Mouse (Mus musculus) kidney, postnatal 0 days (tissue): Measurements from ENCODE around the gene Hist2h3c2. TPM values are rescaled to one million over a fixed set of nuclear protein-coding genes. Genes with fewer than 3 reads are reported as not detected.

ENCODE experiments used
- ATAC-seq: fragments of 200-750 bp; cut with Nextera tagmentation; replicated peaks from 2 replicates; pipeline ENCODE4 v1.8.0; 2017; ENCODE audit warnings: low read depth, moderate number of reproducible peaks, moderate TSS enrichment, moderate library complexity; ENCODE audit not compliant: low FRiP score
- DNase-seq: peaks from one replicate; pipeline ENCODE4 v3.0.0-alpha.2; 2016; ENCODE audit warnings: low spot score
- H3K27ac ChIP-seq: fragments of 300-500 bp; sonication (generic); 2 replicates; pipeline ENCODE4 v1.5.1; 2014; ENCODE audit warnings: mild to moderate bottlenecking
- H3K27me3 ChIP-seq: fragments of 300-500 bp; sonication (generic); 2 replicates; pipeline ENCODE4 v1.6.1; 2014; ENCODE audit warnings: low read length, mixed read lengths; ENCODE audit not compliant: insufficient read depth
- H3K36me3 ChIP-seq: fragments of 300-500 bp; sonication (generic); 2 replicates; pipeline ENCODE4 v1.6.1; 2014; ENCODE audit warnings: low read length, mixed read lengths; ENCODE audit not compliant: insufficient read depth
- H3K4me1 ChIP-seq: fragments of 300-500 bp; sonication (generic); replicated peaks from 2 replicates; pipeline ENCODE4 v1.6.1; 2014; ENCODE audit warnings: antibody characterized with exemption, low read length, mixed read lengths; ENCODE audit not compliant: insufficient read depth
- H3K4me2 ChIP-seq: fragments of 300-500 bp; sonication (generic); 2 replicates; pipeline ENCODE4 v1.6.1; 2014; ENCODE audit warnings: mild to moderate bottlenecking, low read length, moderate library complexity, mixed read lengths
- H3K4me3 ChIP-seq: fragments of 300-500 bp; sonication (generic); replicated peaks from 2 replicates; pipeline ENCODE4 v1.5.1; 2014; ENCODE audit warnings: low read depth, low read length
- H3K9ac ChIP-seq: fragments of 300-500 bp; sonication (generic); 2 replicates; pipeline ENCODE4 v1.6.1; 2014; ENCODE audit warnings: low read depth, low read length
- H3K9me3 ChIP-seq: fragments of 300-500 bp; sonication (generic); replicated peaks from 2 replicates; pipeline ENCODE4 v1.6.1; 2016; ENCODE audit warnings: low read length, inconsistent platforms, mixed read lengths
- CTCF ChIP-seq: IDR thresholded peaks from 2 replicates; pipeline ENCODE4 v1.5.1; 2016; ENCODE audit warnings: antibody characterized with exemption, low read depth, mild to moderate bottlenecking, moderate library complexity
- WGBS: fragments of 180-500 bp; shearing (Covaris S2); extraction: QIAGEN DNeasy Blood & Tissue Kit; methylation state at CpG from one replicate; pipeline ENCODE4 v1.1.7; 2014; 5-methylcytosine and 5-hydroxymethylcytosine counted together
- polyA plus RNA-seq: library from polyadenylated mRNA; unstranded; fragments of >200 nt; fragmentation: Nextera tagmentation; extraction: Ambion mirVana; gene quantifications from 2 replicates; pipeline ENCODE4 v1.2.1, GENCODE M21; 2015

Hist2h3c2 gene
- polyA plus RNA-seq, 1 experiment from 2014 or later, result 2.1 TPM

DNA sequence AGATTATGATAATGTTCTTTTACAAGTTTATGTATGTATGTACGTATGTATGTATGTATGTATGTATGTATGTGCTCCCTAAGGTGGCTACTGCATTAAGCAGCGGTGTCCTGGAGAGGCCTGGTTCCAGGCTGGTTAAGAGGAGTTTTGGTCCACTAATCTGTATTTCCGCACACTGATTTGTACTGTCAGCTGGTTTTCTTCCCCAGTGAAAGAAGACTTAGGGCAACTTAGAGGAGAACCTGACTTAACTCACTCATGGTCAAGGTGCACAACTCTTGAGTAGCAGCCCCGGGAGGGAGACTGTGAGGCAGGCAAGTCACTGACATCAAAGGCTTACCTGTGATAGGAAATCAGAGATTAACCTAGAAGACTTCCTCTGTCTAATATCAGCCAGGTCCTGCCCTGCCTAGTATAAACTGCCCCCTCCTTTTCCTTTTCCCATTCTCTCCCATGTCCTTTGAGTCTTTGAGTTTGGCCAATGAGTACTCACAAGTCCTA, 2.0 kb downstream of the Hist2h3c2 start:
- H3K9me3 ChIP-seq, result no peaks in the 10 kb centered on the region
- H3K4me3 ChIP-seq, result peak overlapping the region; percentile 31
- H3K27me3 ChIP-seq, result no peaks in the 10 kb centered on the region
- H3K4me2 ChIP-seq, result peak overlapping the region; percentile 49
- no peaks in the 10 kb centered on the region for H3K36me3 ChIP-seq
- WGBS, result 69% methylated on average over 4 of the region's 4 CpGs
- no peak for TF ChIP-seq CTCF
- DNase-seq (no peak), ATAC-seq (no peak)
- 0 out of 2 replicates have a peak overlapping the region, but pooled peaks have one; percentile 10 for H3K27ac ChIP-seq
- H3K9ac ChIP-seq, result peak overlapping the region; percentile 58; the same call in 1 of the 2 replicates
- H3K4me1 ChIP-seq, result peaks cover 7% of the 10 kb centered on the region

DNA sequence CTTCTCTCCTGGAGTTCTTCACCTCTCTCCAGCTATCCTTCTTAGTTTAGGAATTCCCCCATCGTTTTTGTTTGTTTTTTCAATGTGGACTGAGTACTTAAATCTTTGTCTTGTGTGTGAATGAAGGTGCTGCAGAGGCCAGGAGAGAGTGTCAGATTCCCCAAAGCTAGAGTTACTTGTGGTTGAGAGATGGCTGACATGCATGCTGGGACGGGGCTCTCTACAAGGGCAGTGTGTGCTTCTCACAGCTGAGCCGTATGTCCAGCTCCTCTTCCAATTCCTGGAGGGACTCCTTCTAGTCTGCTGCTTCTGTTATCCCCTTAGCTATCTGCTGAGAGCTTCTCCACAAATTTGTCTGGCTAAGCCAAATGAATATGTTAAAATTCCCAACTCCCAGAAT, 3.1 kb downstream of the Hist2h3c2 start:
- Histone ChIP-seq H3K27ac (no peak overlapping the region), H3K9me3 (no peaks in the 10 kb centered on the region), H3K4me3 (no peak overlapping the region), H3K4me1 (peaks cover 7% of the 10 kb centered on the region), H3K4me2 (no peak overlapping the region), H3K27me3 (no peaks in the 10 kb centered on the region), H3K36me3 (no peaks in the 10 kb centered on the region), H3K9ac (no peak overlapping the region)
- TF ChIP-seq CTCF, result no peak
- WGBS, result 43% methylated on average over 3 of the region's 3 CpGs
- ATAC-seq (no peak), DNase-seq (peak; percentile 27)

DNA sequence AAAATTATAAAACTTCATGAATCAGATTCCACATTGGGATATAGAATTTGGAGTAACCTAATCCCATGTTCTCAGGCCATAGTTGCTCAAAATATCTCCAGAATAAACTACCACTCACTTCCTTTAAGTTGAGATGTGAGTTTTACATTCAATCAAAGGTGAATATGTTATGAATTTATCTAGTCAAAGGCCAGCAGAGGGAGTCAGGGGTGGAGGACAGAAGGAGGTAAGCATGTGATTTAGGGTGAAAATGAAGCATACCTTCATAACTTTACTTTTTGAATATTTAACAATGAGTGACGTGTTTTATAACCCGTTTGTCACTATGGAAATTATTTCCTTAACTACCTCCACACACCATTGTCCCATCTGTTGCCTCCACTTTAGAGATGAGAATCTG, 4.0 kb downstream of the Hist2h3c2 start:
- Histone ChIP-seq H3K9ac (no peak overlapping the region), H3K4me2 (no peak overlapping the region), H3K36me3 (no peaks in the 10 kb centered on the region), H3K9me3 (no peaks in the 10 kb centered on the region), H3K27me3 (no peaks in the 10 kb centered on the region), H3K4me1 (peaks cover 7% of the 10 kb centered on the region; the same call in 1 of the 2 replicates), H3K4me3 (no peak overlapping the region), H3K27ac (no peak overlapping the region)
- DNase-seq, result no peak
- no peak for TF ChIP-seq CTCF
- 84% methylated on average over 2 of the region's 2 CpGs for WGBS
- ATAC-seq, result no peak

DNA sequence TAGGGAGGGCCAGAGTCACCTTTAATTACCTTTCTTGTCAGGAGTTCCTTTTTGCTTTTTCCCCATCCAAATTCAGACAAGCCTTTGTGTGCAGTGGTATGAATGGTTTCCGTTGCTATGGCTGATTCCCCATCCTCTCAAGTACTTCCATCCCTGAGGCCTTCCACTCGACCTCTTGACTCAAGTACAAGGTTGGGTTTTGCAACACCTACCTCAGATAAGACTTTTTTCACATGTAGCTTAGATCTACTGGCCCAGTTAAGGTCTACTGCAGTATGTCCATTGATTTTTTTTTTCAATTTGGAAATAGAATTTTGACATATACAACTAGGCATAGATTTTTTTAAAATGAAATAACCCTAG, 7.2 kb downstream of the Hist2h3c2 start:
- Histone ChIP-seq H3K36me3 (no peaks in the 10 kb centered on the region), H3K9me3 (no peaks in the 10 kb centered on the region), H3K4me1 (peaks cover under 1% of the 10 kb centered on the region; the same call in 1 of the 2 replicates), H3K9ac (no peak overlapping the region), H3K4me3 (no peak overlapping the region), H3K27me3 (no peaks in the 10 kb centered on the region), H3K27ac (no peak overlapping the region), H3K4me2 (no peak overlapping the region)
- TF ChIP-seq CTCF, result no peak
- ATAC-seq (no peak), DNase-seq (no peak)
- 62% methylated on average over 2 of the region's 2 CpGs for WGBS

DNA sequence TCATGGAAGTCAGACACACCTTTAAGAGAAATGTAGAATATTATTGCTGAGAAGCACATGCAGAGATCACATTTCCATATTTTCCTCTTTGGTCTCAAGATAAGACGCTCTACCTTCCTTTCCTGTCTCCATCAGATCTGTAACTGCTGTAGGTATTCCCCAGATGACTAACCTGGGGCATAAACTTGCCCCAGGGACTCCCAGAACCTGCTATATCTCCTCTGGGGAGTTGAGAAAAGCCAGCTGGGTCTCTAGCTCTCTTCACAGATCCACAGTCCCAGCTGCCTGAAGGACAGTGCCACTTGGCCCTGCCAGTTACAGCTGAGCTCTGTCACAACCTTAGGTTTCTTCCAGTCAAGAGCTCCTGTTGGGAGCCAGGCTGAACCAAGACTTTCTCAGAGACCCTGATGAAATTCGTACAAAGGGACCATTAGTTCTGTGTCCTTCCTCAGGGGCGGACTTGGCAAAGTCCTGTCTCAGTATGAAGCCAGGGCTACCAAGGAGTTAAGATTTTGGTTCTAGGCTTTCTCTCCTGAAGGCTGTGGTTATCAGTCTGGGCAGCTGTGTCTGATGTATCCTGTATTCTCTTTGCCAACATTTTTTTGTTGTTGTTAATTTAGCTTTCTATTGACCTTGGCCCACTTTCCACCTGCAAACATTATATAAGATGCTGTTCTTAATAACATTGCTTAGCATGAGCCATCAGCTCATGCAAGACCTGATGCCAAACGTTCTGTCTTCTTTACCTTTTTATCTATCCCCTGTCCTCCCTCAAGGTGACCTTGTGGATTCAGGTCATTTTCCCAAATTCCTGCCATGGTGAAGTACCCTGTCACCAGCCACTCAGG, 7.8 kb downstream of the Hist2h3c2 start:
- DNase-seq, result no peak
- Histone ChIP-seq H3K9me3 (no peaks in the 10 kb centered on the region), H3K4me1 (no peaks in the 10 kb centered on the region), H3K27me3 (no peaks in the 10 kb centered on the region), H3K36me3 (no peaks in the 10 kb centered on the region), H3K4me3 (no peak overlapping the region), H3K4me2 (no peak overlapping the region), H3K9ac (no peak overlapping the region), H3K27ac (no peak overlapping the region)
- WGBS, result 74% methylated on average over 4 of the region's 4 CpGs
- no peak for TF ChIP-seq CTCF
- no peak for ATAC-seq

DNA sequence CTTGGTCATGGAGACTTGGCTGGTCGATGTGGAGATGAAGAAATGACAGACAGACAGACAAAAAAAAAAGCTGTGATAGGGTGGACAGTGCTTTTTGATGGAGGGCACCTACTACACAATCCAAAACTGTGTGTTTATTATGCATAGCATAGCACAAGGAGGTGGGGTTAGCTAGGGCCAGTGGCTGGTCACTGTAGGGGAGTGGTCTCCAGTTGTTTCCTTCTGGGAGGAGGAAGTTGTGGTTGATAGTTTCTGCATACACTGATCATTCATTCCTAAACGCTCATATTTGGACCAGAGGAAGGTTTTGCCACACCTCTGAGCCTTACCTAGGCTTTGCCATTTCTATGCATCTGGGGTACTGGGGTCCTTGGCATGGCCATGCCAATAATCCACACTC, 8.5 kb downstream of the Hist2h3c2 start:
- no peak overlapping the region for H3K9ac ChIP-seq
- no peaks in the 10 kb centered on the region for H3K36me3 ChIP-seq
- H3K4me2 ChIP-seq, result no peak overlapping the region
- DNase-seq (no peak), ATAC-seq (no peak)
- 76% methylated on average over 2 of the region's 2 CpGs for WGBS
- H3K27me3 ChIP-seq, result no peaks in the 10 kb centered on the region
- no peaks in the 10 kb centered on the region for H3K9me3 ChIP-seq
- H3K27ac ChIP-seq, result no peak overlapping the region
- no peak overlapping the region for H3K4me3 ChIP-seq
- peaks cover 6% of the 10 kb centered on the region for H3K4me1 ChIP-seq
- no peak for TF ChIP-seq CTCF
